Mouse (Mus musculus): ENCODE measurements around the gene Mtss1l. TPM values are rescaled to one million over a fixed set of nuclear protein-coding genes. Genes with fewer than 3 reads are reported as not detected.
"Not testable (repeated sequence)": the region's sequence is repeated elsewhere in the genome, so short reads cannot be mapped to it uniquely, and the experiment has no call there.

Mtss1l gene
- total RNA-seq, 2 experiments from 2014 or later = 213 to 214 TPM

GRCm38 (mm10) chr8:110774725-110775124 is 53.4 kb downstream of the Mtss1l start:
- DNase-seq (ENCODE audit: low spot score in 2 of 2) = no peak

- no peak for DNase-seq (ENCODE audit: low spot score in 2 of 2)
These were observed 54.0 kb downstream of the Mtss1l start for GRCm38 (mm10) chr8:110775316-110775715.

DNA sequence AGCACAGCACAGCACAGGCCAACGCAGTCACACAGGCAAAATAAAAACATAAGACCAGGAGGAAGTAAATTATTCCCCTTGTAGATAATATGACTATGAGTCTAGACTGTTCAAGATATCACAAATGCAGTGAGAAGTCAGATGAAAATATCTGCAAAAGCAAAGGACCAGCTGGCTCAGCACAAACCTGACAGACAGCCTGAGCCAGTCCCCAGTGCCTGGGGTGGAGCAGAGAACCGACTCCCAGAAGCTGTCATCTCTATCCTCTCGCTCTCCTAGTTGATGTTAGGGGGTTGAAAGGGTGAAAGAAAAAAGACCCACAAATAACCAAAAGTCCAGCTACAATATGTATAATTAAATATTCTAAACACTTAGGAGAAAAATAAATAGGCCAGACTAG is 54.4 kb downstream of the Mtss1l start:
- DNase-seq (ENCODE audit: low spot score in 2 of 2) = no peak

- no peak for DNase-seq (ENCODE audit: low spot score in 2 of 2)
These were observed 55.1 kb downstream of the Mtss1l start for GRCm38 (mm10) chr8:110776335-110776734.

DNA sequence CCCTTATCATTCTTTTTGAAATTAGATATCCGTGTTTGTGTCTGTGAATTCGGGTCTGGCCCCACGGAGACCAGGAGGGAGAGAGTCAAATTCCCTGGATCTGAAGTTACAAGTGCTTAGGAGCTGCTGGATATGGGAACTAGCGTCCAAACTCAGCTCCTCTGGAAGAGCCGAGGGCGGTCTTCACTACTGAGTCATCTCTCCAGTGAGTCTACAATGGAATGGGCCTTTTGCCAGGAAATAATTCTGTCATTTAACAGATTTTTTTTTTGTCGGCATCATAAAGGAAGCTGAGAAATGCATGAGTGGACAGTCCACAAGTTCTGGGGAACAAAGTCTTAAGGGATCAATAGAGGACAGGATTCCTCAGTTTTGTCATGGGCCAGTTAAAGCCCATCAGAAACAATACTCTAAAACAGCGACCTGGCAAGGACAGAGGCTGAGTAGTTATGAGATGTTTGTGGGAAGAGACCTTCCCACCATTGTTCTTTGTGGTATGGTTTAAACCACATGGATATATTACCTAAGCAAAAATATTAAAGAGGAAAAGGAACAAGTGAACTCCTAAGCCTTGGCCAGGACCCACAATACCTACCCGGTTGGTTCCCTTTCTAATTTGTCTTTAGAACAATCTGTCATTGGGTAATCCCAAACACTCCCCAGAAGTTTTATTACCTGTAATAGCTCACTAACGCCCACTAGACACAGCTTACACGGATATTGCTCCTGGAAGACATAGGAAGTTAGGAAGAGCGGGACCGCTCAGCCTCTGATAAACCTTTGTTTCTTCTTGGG is 58.8 kb downstream of the Mtss1l start:
- no peak for DNase-seq (ENCODE audit: low spot score in 2 of 2)

GRCm38 (mm10) chr8:110785366-110785765 is 64.1 kb downstream of the Mtss1l start:
- DNase-seq (ENCODE audit: low spot score in 2 of 2) = no peak

DNA sequence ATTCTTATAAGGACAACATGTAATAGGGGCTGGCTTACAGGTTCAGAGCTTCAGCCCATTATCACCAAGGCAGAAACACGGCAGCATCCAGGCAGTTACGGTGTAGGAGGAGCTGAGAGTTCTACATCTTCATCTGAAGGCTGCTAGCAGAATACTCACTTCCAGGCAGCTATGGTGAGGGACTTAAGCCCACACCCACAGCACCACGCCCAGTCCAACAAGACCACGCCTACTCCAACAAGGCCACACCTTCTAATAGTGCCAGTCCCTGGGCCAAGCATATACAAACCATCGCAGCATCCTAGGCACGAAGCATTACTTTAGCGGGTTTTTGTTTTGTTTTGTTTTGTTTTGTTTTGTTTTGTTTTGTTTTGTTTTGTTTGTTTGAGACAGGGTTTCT is 65.2 kb downstream of the Mtss1l start:
- DNase-seq (ENCODE audit: low spot score in 2 of 2) = not testable (repeated sequence)

DNA sequence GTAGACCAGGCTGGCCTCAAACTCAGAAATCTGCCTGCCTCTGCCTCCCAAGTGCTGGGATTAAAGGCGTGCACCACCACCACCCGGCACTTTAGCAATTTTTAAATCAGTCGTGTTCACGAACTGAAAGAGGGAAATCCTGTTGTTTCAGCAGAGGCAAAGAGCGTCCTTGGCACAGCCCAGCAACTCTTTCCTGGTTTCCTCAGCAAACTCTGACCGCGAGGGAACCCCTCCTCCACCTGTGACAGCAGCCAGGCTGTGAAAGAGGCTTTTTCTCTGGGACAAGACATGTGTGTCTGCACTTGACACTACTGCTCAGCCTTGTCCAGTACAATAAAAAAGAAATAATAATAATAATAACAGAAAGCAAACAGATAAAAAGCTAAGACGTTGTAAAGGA is 65.7 kb downstream of the Mtss1l start:
- no peak for DNase-seq (ENCODE audit: low spot score in 2 of 2)

- DNase-seq (ENCODE audit: low spot score in 2 of 2) = no peak
These were observed 66.2 kb downstream of the Mtss1l start for GRCm38 (mm10) chr8:110787411-110787954.

DNA sequence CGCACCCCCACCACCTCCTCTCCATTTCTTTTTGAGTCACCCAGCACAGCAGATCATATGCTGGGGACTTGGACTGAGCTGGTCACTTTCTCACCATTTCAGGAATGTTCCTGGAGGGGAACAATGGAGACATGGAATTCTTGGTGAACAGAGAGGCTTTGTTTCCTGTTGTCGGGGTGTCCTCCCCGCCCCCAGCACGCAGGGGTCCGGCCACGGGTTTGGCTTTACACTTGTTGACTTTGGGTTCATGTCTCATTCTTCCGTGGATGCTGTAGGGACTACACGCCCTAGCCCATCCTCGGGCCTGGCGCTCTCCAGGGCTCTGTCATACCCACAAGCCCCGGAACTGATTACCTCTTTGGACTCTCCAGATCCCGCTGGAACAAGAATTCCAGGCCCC is 67.7 kb downstream of the Mtss1l start:
- DNase-seq (ENCODE audit: low spot score in 2 of 2) = no peak

GRCm38 (mm10) chr8:110789571-110789970 is 68.3 kb downstream of the Mtss1l start:
- no peak for DNase-seq (ENCODE audit: low spot score in 2 of 2)

DNA sequence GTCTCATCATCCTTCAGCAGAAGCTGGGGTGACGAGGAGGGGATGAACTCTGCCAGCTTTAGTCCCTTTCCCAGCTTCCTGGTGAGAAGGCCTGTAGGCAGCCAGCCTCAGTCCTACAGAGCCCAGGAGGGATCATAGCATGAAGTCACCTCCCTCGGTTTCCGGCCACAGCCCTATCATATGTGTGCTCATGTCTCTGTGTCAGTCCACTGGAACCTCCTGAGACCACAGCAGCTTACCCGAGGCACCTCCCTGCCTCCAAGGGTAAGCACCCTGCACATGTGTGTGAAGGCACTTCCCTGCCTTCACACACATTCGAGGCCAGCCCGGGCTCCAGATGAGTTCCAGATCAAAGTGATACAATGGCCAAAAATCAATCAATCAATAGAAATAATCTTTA is 69.0 kb downstream of the Mtss1l start:
- DNase-seq (ENCODE audit: low spot score in 2 of 2) = no peak

Other genes with a start within 250 kb of the Mtss1l start
- 10 to 100 TPM; 24.4 to 26.1 TPM for gene Vac14, start 102.9 kb upstream of the Mtss1l start, total RNA-seq (2021)
- gene Il34, start 84.4 kb downstream of the Mtss1l start, total RNA-seq (2021) = 10 to 100 TPM; 71.0 to 72.6 TPM
- gene Cog4, start 125.1 kb downstream of the Mtss1l start, total RNA-seq (2021) = 10 to 100 TPM; 60.9 to 61.3 TPM
- gene Sf3b3, start 125.3 kb downstream of the Mtss1l start, total RNA-seq (2021) = 10 to 100 TPM; 69.7 to 71.3 TPM
- gene Fuk, start 181.0 kb downstream of the Mtss1l start, total RNA-seq (2021) = 10 to 100 TPM; 22.3 to 22.4 TPM
- gene St3gal2, start 198.4 kb downstream of the Mtss1l start, total RNA-seq (2021) = 100 to 1,000 TPM; 101 to 103 TPM

Data from layer of hippocampus, adult 18-20 months (tissue).